Mouse (Mus musculus) urinary bladder, adult 2 months (tissue): ENCODE results near the gene Dhx36. TPM values are rescaled to one million over a fixed set of nuclear protein-coding genes. Genes with fewer than 3 reads are reported as not detected.

Experiments
- DNase-seq: peaks from one replicate; pipeline ENCODE4 v3.0.0; 2022; ENCODE audit warnings: low spot score
- polyA plus RNA-seq: library from polyadenylated mRNA; depleted of rRNA; stranded (reverse); fragments of >200 nt; gene quantifications from 2 replicates; pipeline ENCODE4 v1.2.3, GENCODE M21; 2012; rRNA removed

The Dhx36 gene
- polyA plus RNA-seq, 1 experiment, result 23.0 TPM

DNA sequence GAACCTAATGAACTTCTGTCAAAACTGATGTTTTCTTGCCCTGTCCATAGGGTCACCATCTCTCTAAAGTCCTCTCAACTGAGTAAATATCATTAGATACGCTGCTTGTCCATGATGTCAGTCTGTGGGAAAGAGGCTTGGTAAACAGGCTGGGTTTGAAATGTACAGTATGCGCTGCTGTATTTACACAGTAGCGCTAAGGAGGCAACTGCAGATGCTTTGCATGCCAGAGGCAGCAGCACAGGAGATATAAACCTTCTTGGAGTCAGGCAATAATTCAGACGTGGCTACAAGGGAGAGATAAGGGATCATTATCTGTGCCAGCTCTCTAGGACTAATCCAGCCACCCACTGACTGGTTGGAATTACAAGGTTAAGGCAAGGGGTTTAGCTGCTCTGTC is 73.1 kb downstream of the Dhx36 start:
- no peak for DNase-seq

DNA sequence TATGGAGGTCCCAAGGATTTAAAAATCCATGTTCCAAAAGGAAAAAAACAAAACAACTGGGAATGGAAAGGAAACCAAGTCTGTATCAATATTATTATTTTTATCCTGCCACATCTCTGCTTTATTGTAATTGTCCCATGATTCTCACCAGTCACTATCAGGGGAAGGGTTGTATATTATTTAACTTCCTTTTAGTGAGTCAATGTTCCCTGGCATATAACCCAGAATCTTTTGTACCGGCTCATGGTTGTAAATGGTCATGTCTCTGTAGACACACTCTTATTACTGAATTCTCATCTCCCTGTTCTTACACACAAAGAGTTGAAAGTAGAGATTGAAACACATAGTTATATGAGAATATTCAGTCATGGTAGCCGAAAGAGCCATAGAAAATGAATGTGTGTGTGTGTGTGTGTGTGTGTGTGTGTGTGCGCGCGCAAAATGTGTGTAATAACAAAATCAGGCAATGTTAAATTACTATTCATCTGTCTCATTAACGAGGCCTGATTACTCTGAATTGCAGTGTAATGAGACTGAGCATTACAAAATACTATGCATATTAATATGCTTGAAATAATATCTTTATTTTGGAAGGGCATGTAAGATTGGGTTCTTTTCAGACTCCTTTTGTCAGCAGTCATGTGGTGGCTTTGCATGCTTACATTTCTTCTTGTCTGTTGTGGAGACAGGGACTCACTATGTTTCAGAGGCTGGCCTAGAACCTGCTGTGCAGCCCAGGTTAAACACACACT is 88.2 kb downstream of the Dhx36 start:
- no peak for DNase-seq

Other genes starting within 250 kb of the Dhx36 start
- gene Arhgef26, start 168.7 kb downstream of the Dhx36 start, polyA plus RNA-seq, result 8.7 and 11.5 TPM in 2 replicates
- gene Gpr149, start 98.1 kb upstream of the Dhx36 start, polyA plus RNA-seq, result 0.03 TPM in 1 of 2 replicates, not detected in the other